Mouse (Mus musculus) ES-Bruce4 (cell line): ENCODE results near the gene Wee1.

Experiments
- CTCF ChIP-seq: IDR thresholded peaks from one replicate; pipeline ENCODE4 v1.8.1; 2011; ENCODE audit warnings: low read depth, low read length
- EP300 ChIP-seq: IDR thresholded peaks from 2 replicates; pipeline ENCODE4 v1.6.1; 2011; ENCODE audit warnings: low read depth, low read length; ENCODE audit not compliant: insufficient read depth

- TF ChIP-seq CTCF (no peak), EP300 (no peak)
Measured at GRCm38 (mm10) chr7:110105041-110105440, 16.8 kb upstream of the Wee1 start.
